Mouse (Mus musculus): ENCODE results near the gene Ntf3. TPM values are rescaled to one million over a fixed set of nuclear protein-coding genes. Genes with fewer than 3 reads are reported as not detected.

Ntf3 gene
- polyA plus RNA-seq, 1 experiment from 2014 or later: 35.3 TPM

GRCm38 (mm10) chr6:126155928-126156327 is 10.8 kb downstream of the Ntf3 start:
- Histone ChIP-seq H3K4me2 (no peak overlapping the region), H3K9ac (no peak overlapping the region), H3K36me3 (peaks cover 44% of the 10 kb centered on the region), H3K9me3 (0 out of 2 replicates have a peak, but pooled peaks cover 4% of the 10 kb centered on the region), H3K4me1 (peaks cover 59% of the 10 kb centered on the region), H3K4me3 (no peak overlapping the region), H3K27me3 (no peaks in the 10 kb centered on the region), H3K27ac (no peak overlapping the region)
- ATAC-seq (ENCODE audit: insufficient number of reproducible peaks, insufficient read depth, low FRiP score, low TSS enrichment, low read depth): no peak
- 73% methylated on average over 2 of the region's 2 CpGs for WGBS

DNA sequence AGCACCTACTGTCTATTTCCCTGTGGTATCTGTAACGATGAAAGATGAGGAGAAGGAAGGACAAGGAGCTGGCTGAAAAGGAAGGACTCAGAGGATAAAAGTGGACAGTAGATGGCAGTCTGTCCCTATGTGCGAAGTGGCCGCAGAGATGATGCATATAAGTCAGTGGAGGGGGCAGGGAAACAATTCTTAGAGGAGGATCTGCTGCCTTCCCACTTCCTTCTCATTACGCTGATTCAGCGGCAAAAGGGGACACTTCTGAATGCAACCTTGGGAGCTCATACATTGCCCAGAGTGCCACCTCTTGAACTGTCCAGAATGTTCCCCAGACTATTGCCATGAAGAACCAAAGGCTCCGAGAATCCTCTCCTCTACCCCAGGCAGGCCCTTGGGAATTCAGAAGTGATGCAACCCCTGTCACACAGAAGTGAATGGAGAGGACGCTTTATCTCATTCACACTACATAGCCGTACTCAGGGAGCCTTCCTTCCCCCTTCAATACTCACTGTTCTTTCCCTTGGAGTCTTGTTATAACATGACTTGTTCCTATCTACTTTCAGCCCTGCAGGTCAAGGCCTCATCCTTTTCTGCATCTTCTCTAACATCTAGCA is 12.2 kb downstream of the Ntf3 start:
- H3K9ac ChIP-seq: no peak overlapping the region
- H3K4me3 ChIP-seq: no peak overlapping the region
- H3K36me3 ChIP-seq: peaks cover 41% of the 10 kb centered on the region
- H3K4me2 ChIP-seq: no peak overlapping the region
- 0 out of 2 replicates have a peak, but pooled peaks cover 4% of the 10 kb centered on the region for H3K9me3 ChIP-seq
- no peak for ATAC-seq (ENCODE audit: insufficient number of reproducible peaks, insufficient read depth, low FRiP score, low TSS enrichment, low read depth)
- H3K27me3 ChIP-seq: no peaks in the 10 kb centered on the region
- 47% methylated on average over 8 of the region's 8 CpGs for WGBS
- H3K27ac ChIP-seq: no peak overlapping the region
- H3K4me1 ChIP-seq: peaks cover 49% of the 10 kb centered on the region

- ATAC-seq (ENCODE audit: insufficient number of reproducible peaks, insufficient read depth, low FRiP score, low TSS enrichment, low read depth): no peak
- H3K4me1 ChIP-seq: peaks cover 40% of the 10 kb centered on the region
- no peak overlapping the region for H3K4me3 ChIP-seq
- no peak overlapping the region for H3K9ac ChIP-seq
- H3K27me3 ChIP-seq: no peaks in the 10 kb centered on the region
- 71% methylated on average over 2 of the region's 2 CpGs for WGBS
- no peaks in the 10 kb centered on the region for H3K9me3 ChIP-seq
- no peak overlapping the region for H3K4me2 ChIP-seq
- no peak overlapping the region for H3K27ac ChIP-seq
- H3K36me3 ChIP-seq: peaks cover 34% of the 10 kb centered on the region
Measured at GRCm38 (mm10) chr6:126153154-126153553, 13.6 kb downstream of the Ntf3 start.

- 67% methylated on average over 5 of the region's 5 CpGs for WGBS
- H3K9me3 ChIP-seq: no peaks in the 10 kb centered on the region
- H3K9ac ChIP-seq: no peak overlapping the region
- no peak overlapping the region for H3K4me2 ChIP-seq
- no peak for ATAC-seq (ENCODE audit: insufficient number of reproducible peaks, insufficient read depth, low FRiP score, low TSS enrichment, low read depth)
- H3K36me3 ChIP-seq: peaks cover 29% of the 10 kb centered on the region
- H3K27me3 ChIP-seq: no peaks in the 10 kb centered on the region
- no peak overlapping the region for H3K4me3 ChIP-seq
- H3K4me1 ChIP-seq: peaks cover 37% of the 10 kb centered on the region
- H3K27ac ChIP-seq: no peak overlapping the region
Measured at GRCm38 (mm10) chr6:126143659-126144058, 23.1 kb downstream of the Ntf3 start.

GRCm38 (mm10) chr6:126142741-126143140 is 24.0 kb downstream of the Ntf3 start:
- peaks cover 35% of the 10 kb centered on the region for H3K36me3 ChIP-seq
- H3K27me3 ChIP-seq: no peaks in the 10 kb centered on the region
- no peak overlapping the region for H3K4me3 ChIP-seq
- H3K9me3 ChIP-seq: no peaks in the 10 kb centered on the region
- peak overlapping the region; percentile 62; the same call in 1 of the 2 replicates for H3K27ac ChIP-seq
- peak; percentile 64; the same call in 1 of the 2 replicates for ATAC-seq (ENCODE audit: insufficient number of reproducible peaks, insufficient read depth, low FRiP score, low TSS enrichment, low read depth)
- WGBS: 44% methylated on average over 3 of the region's 3 CpGs
- H3K9ac ChIP-seq: no peak overlapping the region
- no peak overlapping the region for H3K4me2 ChIP-seq
- H3K4me1 ChIP-seq: peaks cover 37% of the 10 kb centered on the region

DNA sequence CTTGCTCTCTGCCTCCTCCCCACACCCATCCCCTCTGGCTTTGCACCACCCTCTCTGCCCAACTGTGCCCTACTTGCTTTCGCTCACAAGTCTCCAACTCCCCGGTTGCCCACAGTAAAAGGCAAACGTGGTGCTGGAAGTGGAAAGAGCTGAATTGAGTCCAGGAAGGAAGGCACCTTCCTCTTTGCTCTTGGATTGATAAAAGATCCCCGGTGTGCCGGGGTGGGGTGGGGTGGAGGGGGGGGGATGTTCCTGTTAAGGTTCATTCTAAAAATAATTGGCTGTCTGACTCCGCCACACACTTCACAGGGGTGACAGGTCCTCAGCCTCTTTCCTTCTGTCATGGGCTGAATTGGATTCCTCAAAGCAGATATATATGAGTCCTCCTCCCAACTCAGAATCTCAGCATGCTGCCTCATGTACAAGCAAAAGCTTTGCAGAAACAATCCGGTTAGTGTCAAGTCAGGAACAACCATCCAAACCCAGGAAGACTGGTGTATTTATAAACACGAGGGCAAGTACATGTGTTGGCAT is 24.6 kb downstream of the Ntf3 start:
- Histone ChIP-seq H3K27me3 (no peaks in the 10 kb centered on the region), H3K36me3 (peaks cover 42% of the 10 kb centered on the region), H3K27ac (peak overlapping the region; percentile 57; the same call in 1 of the 2 replicates), H3K9me3 (no peaks in the 10 kb centered on the region), H3K9ac (no peak overlapping the region), H3K4me3 (no peak overlapping the region), H3K4me2 (peak overlapping the region; percentile 16; the same call in 1 of the 2 replicates), H3K4me1 (peaks cover 37% of the 10 kb centered on the region)
- 56% methylated on average over 8 of the region's 8 CpGs for WGBS
- ATAC-seq (ENCODE audit: insufficient number of reproducible peaks, insufficient read depth, low FRiP score, low TSS enrichment, low read depth): no peak

- H3K9me3 ChIP-seq: no peaks in the 10 kb centered on the region
- 0 out of 2 replicates have a peak overlapping the region, but pooled peaks have one; percentile 21 for H3K9ac ChIP-seq
- WGBS: 29% methylated on average over 13 of the region's 13 CpGs
- no peak for ATAC-seq (ENCODE audit: insufficient number of reproducible peaks, insufficient read depth, low FRiP score, low TSS enrichment, low read depth)
- peak overlapping the region; percentile 57; the same call in 1 of the 2 replicates for H3K27ac ChIP-seq
- no peaks in the 10 kb centered on the region for H3K27me3 ChIP-seq
- no peak overlapping the region for H3K4me3 ChIP-seq
- H3K4me1 ChIP-seq: peaks cover 37% of the 10 kb centered on the region
- peaks cover 39% of the 10 kb centered on the region for H3K36me3 ChIP-seq
- peak overlapping the region; percentile 16; the same call in 1 of the 2 replicates for H3K4me2 ChIP-seq
Measured at GRCm38 (mm10) chr6:126141472-126141871, 25.2 kb downstream of the Ntf3 start.

DNA sequence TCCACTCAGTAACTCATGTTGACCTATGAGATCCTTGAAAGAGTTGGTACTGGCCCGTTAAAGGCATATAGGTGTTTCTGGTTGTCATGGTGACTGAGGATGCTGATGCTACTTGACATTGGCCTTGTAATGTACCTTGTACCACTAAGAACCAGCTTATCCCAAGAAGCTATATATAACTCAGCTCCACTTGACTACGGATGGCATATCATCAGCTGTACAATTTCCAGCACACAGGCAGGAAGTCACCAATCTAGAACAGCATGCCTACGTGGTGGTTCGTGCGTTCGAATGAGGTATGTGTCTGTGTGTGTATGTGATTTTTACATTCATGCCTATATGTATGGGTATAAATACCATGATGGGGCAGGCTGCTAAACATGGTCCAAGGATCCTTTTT is 25.7 kb downstream of the Ntf3 start:
- Histone ChIP-seq H3K36me3 (peaks cover 33% of the 10 kb centered on the region), H3K27me3 (no peaks in the 10 kb centered on the region), H3K9me3 (no peaks in the 10 kb centered on the region), H3K27ac (peak overlapping the region; percentile 57; the same call in 1 of the 2 replicates), H3K4me2 (no peak overlapping the region), H3K4me3 (no peak overlapping the region), H3K4me1 (peaks cover 37% of the 10 kb centered on the region), H3K9ac (no peak overlapping the region)
- no peak for ATAC-seq (ENCODE audit: insufficient number of reproducible peaks, insufficient read depth, low FRiP score, low TSS enrichment, low read depth)
- 89% methylated on average over 6 of the region's 6 CpGs for WGBS

DNA sequence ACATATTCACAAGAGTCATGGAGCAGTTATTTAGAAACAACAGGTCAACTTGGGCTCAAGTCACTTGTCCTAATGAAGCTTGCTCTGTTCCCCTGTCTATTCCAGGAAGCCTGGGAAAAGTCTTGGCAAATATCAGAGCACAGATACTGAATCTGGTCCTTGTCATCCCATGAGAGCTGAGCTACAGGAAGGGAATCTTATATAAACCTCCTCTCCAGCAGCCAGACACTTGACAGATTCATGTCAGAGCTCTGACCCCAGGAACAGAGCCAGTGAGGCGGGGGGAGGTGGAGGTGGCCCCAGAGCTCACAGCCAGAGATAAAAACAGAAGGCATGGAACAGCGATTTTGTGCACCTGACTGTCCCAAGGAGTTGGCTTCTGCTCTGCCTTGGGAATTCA is 26.3 kb downstream of the Ntf3 start:
- no peak overlapping the region for H3K4me3 ChIP-seq
- H3K36me3 ChIP-seq: peaks cover 31% of the 10 kb centered on the region
- no peak for ATAC-seq (ENCODE audit: insufficient number of reproducible peaks, insufficient read depth, low FRiP score, low TSS enrichment, low read depth)
- H3K27me3 ChIP-seq: no peaks in the 10 kb centered on the region
- no peak overlapping the region for H3K4me2 ChIP-seq
- H3K4me1 ChIP-seq: peaks cover 37% of the 10 kb centered on the region
- no peak overlapping the region for H3K27ac ChIP-seq
- WGBS: 85% methylated on average over 2 of the region's 2 CpGs
- H3K9me3 ChIP-seq: no peaks in the 10 kb centered on the region
- no peak overlapping the region for H3K9ac ChIP-seq

DNA sequence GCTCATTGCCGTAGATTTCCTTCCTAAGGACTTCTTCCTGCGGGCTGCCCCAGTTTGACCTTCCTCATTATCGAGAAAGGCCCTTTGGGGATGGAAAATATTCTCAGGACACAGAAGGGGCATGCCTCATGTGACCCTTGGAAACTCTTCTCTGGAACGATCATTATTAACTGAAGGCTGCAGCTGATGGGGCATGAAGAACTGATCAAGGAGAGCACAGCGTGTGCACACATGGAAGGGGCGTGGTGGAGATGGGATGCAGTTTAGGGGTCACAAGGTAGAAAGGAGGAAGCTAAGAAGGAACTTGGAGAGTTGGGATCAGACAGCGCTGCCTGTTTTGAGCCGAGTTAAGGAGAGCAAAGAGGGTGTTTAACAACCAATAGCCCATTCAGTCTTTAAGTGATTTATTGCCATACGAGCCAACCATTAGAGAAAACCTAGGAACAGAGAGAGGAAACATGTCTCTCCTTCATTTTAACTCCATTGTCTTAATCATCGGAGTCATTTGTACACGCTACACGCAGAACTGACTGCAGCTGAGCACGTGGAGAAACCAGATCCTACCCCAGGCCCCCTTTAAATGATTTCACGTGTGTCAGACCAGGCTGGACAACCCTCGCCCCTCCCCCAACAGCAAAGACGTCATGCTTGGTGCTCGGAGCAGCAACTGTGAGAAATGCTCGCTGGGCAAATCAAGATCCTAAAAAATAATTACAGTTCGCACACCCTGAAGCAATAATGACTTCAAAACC is 32.4 kb downstream of the Ntf3 start:
- Histone ChIP-seq H3K36me3 (peaks cover 17% of the 10 kb centered on the region), H3K9ac (no peak overlapping the region), H3K4me2 (peak overlapping the region; percentile 37), H3K4me3 (no peak overlapping the region), H3K27ac (peak overlapping the region; percentile 62), H3K27me3 (no peaks in the 10 kb centered on the region), H3K9me3 (no peaks in the 10 kb centered on the region), H3K4me1 (peaks cover 33% of the 10 kb centered on the region)
- ATAC-seq (ENCODE audit: insufficient number of reproducible peaks, insufficient read depth, low FRiP score, low TSS enrichment, low read depth): no peak
- 24% methylated on average over 19 of the region's 19 CpGs for WGBS

- Histone ChIP-seq H3K4me1 (peaks cover 27% of the 10 kb centered on the region), H3K9ac (no peak overlapping the region), H3K36me3 (peaks cover 12% of the 10 kb centered on the region; the same call in 1 of the 2 replicates), H3K27ac (no peak overlapping the region), H3K9me3 (no peaks in the 10 kb centered on the region), H3K27me3 (no peaks in the 10 kb centered on the region), H3K4me2 (no peak overlapping the region), H3K4me3 (no peak overlapping the region)
- ATAC-seq (ENCODE audit: insufficient number of reproducible peaks, insufficient read depth, low FRiP score, low TSS enrichment, low read depth): no peak
- 63% methylated on average over 7 of the region's 7 CpGs for whole genome bisulfite sequencing
Measured at GRCm38 (mm10) chr6:126128238-126128637, 38.5 kb downstream of the Ntf3 start.
